Mouse (Mus musculus): ENCODE results near the gene Mapk8ip1. TPM values are rescaled to one million over a fixed set of nuclear protein-coding genes. Genes with fewer than 3 reads are reported as not detected.

Gene Mapk8ip1
- polyA plus RNA-seq, 1 experiment, result 288 TPM

- no peak for DNase-seq (ENCODE audit: extremely low spot score in 1 of 2, low spot score in 1 of 2)
These were observed 51.3 kb downstream of the Mapk8ip1 start for GRCm38 (mm10) chr2:92349589-92350425.

- no peak for DNase-seq (ENCODE audit: extremely low spot score in 1 of 2, low spot score in 1 of 2)
These were observed 53.9 kb downstream of the Mapk8ip1 start for GRCm38 (mm10) chr2:92347191-92347590.

GRCm38 (mm10) chr2:92342418-92342817, 58.6 kb downstream of the Mapk8ip1 start:
- DNase-seq (ENCODE audit: extremely low spot score in 1 of 2, low spot score in 1 of 2), result no peak

Other genes with a start within 250 kb of the Mapk8ip1 start
- gene Pex16, start 26.6 kb downstream of the Mapk8ip1 start, polyA plus RNA-seq (2012; rRNA removed), result 42.4 and 46.2 TPM in 2 replicates
- 0.50 and 0.66 TPM in 2 replicates for gene Large2, start 26.4 kb downstream of the Mapk8ip1 start, polyA plus RNA-seq (2012; rRNA removed)
- gene 1700029I15Rik, start 18.7 kb downstream of the Mapk8ip1 start, polyA plus RNA-seq (2012; rRNA removed), result 6.9 and 7.5 TPM in 2 replicates
- 94.1 and 100 TPM in 2 replicates for gene Cry2, start 32.8 kb upstream of the Mapk8ip1 start, polyA plus RNA-seq (2012; rRNA removed)
- 13.3 and 14.7 TPM in 2 replicates for gene Slc35c1, start 59.3 kb upstream of the Mapk8ip1 start, polyA plus RNA-seq (2012; rRNA removed)
- gene Chst1, start 198.4 kb upstream of the Mapk8ip1 start, polyA plus RNA-seq (2012; rRNA removed), result 229 and 239 TPM in 2 replicates